Mouse (Mus musculus) limb, embryonic 11.5 days (tissue): ENCODE data around the gene Slc6a8. TPM values are rescaled to one million over a fixed set of nuclear protein-coding genes. Genes with fewer than 3 reads are reported as not detected.

Source experiments
- ATAC-seq: fragments of 200-750 bp; cut with Nextera tagmentation; 2 replicates; pipeline ENCODE4 v1.8.0; 2017; ENCODE audit warnings: low read depth; ENCODE audit not compliant: insufficient number of reproducible peaks, low FRiP score, low TSS enrichment
- DNase-seq: peaks from one replicate; pipeline ENCODE4 v3.0.0-alpha.2; 2015; ENCODE audit warnings: low spot score
- H3K27ac ChIP-seq: fragments of 300-500 bp; sonication (generic); replicated peaks from 2 replicates; pipeline ENCODE4 v1.5.1; 2014; ENCODE audit warnings: low read depth, mild to moderate bottlenecking, low read length
- H3K27me3 ChIP-seq: fragments of 300-500 bp; sonication (generic); 2 replicates; pipeline ENCODE4 v1.6.1; 2014; ENCODE audit warnings: mild to moderate bottlenecking, low read length, mixed read lengths; ENCODE audit not compliant: control insufficient read depth, insufficient read depth
- H3K36me3 ChIP-seq: fragments of 300-500 bp; sonication (generic); 2 replicates; pipeline ENCODE4 v1.6.1; 2014; ENCODE audit warnings: mild to moderate bottlenecking, low read length, moderate library complexity, mixed read lengths; ENCODE audit not compliant: control insufficient read depth, insufficient read depth
- H3K4me1 ChIP-seq: fragments of 300-500 bp; sonication (generic); 2 replicates; pipeline ENCODE4 v1.6.1; 2014; ENCODE audit warnings: low read length, mixed read lengths; ENCODE audit not compliant: control insufficient read depth, insufficient read depth
- H3K4me2 ChIP-seq: fragments of 300-500 bp; sonication (generic); 2 replicates; pipeline ENCODE4 v1.6.1; 2014; ENCODE audit warnings: low read depth, mild to moderate bottlenecking, moderate library complexity; ENCODE audit not compliant: severe bottlenecking
- H3K4me3 ChIP-seq: fragments of 300-500 bp; sonication (generic); 2 replicates; pipeline ENCODE4 v1.5.1; 2014; ENCODE audit warnings: low read depth, low read length
- H3K9ac ChIP-seq: fragments of 300-500 bp; sonication (generic); 2 replicates; pipeline ENCODE4 v1.6.1; 2014; ENCODE audit warnings: mild to moderate bottlenecking, low read length
- H3K9me3 ChIP-seq: fragments of 300-500 bp; sonication (generic); 2 replicates; pipeline ENCODE4 v1.6.1; 2016; ENCODE audit warnings: low read length; ENCODE audit not compliant: control insufficient read depth
- WGBS: fragments of 180-500 bp; shearing (Covaris S2); extraction: QIAGEN DNeasy Blood & Tissue Kit; methylation state at CpG from one replicate; pipeline ENCODE4 v1.1.7; 2014; 5-methylcytosine and 5-hydroxymethylcytosine counted together
- polyA plus RNA-seq: library from polyadenylated mRNA; unstranded; fragments of >200 nt; fragmentation: Nextera tagmentation; extraction: Ambion mirVana; gene quantifications from 2 replicates; pipeline ENCODE4 v1.2.1, GENCODE M21; 2014

Slc6a8 gene
- polyA plus RNA-seq, 1 experiment from 2014 or later = 7.7 TPM

DNA sequence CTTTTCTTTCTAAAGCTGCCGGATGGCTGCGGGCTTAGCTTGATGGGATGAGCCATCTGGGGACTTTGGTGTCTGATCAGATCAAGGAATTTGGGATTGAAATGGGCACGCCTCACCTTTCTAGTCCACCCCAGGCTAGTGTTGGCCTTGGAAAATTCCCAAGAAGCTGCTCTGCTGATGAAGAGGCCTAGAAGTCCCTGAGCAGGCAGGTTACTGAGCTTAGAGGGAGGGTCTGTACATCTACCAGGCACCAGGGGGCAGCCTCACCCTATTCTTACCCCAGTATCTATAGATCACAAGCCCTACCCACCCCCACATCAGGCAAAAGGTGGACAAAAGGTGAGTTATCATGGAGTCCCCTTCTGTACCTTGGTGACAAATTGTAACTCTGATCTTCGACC, 919 bp upstream of the Slc6a8 start:
- H3K4me3 ChIP-seq = no peak overlapping the region

DNA sequence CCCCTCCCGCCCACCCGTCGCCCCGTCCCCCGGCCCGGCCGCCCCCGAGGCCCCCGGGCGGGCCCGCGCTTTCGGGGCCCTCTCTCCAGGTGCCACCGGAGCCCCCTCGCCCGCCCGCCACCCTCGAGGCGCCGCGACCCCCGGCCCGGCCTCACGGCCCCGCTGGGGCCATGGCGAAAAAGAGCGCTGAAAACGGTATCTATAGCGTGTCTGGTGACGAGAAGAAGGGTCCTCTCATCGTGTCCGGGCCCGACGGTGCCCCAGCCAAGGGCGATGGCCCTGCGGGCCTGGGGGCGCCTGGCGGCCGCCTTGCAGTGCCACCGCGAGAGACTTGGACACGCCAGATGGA, 643 bp downstream of the Slc6a8 start:
- no peak for ATAC-seq
- H3K4me3 ChIP-seq = peak overlapping the region; percentile 47
- peak; percentile 27 for DNase-seq
- peak overlapping the region; percentile 61 for H3K9ac ChIP-seq
- WGBS = 25% methylated on average over 21 of the region's 42 CpGs
- 0 out of 2 replicates have a peak, but pooled peaks cover 2% of the 10 kb centered on the region for H3K27me3 ChIP-seq
- no peaks in the 10 kb centered on the region for H3K36me3 ChIP-seq
- H3K4me2 ChIP-seq = peak overlapping the region; percentile 66
- H3K27ac ChIP-seq = no peak overlapping the region
- no peaks in the 10 kb centered on the region for H3K4me1 ChIP-seq
- H3K9me3 ChIP-seq = no peaks in the 10 kb centered on the region

More for the DNA sequence above, 919 bp upstream of the Slc6a8 start:
- ATAC-seq = peak; percentile 77
- no peaks in the 10 kb centered on the region for H3K9me3 ChIP-seq
- DNase-seq = peak; percentile 70
- H3K27ac ChIP-seq = no peak overlapping the region
- no peak overlapping the region for H3K9ac ChIP-seq
- H3K27me3 ChIP-seq = 0 out of 2 replicates have a peak, but pooled peaks cover 2% of the 10 kb centered on the region
- no peaks in the 10 kb centered on the region for H3K4me1 ChIP-seq
- H3K4me2 ChIP-seq = no peak overlapping the region
- no peaks in the 10 kb centered on the region for H3K36me3 ChIP-seq
- WGBS = 66% methylated on average over 4 of the region's 4 CpGs

DNA sequence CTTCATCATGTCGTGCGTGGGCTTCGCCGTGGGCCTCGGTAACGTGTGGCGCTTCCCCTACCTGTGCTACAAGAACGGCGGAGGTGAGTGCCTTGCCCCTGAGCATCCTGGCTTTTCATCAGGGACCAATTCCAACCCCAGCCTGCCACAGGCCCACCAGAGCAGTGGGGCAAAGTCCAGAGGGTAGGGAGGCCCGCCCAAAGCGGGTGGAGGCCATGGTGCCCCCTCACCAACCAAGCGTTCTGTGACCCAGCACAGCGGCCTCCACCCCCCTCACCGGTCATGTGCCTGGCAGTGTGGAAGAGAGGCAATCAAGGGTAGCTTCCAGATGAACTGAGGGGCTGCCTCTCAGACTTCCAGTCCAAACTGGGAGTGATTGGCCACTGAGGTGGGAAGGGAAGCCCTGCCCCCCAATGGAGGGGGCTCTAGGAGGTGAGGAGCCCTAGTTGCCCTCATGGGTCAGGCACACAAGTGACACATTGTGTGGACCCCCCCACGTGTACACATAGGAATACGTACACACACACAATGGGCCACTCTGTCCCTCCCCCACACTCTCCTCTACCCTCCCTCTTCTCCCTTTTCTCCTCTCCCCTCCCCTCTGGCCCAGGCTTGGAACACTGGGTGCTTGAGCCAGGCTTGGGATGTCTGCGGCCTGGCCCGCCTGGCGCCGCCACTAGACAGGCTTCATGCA, 1.2 kb downstream of the Slc6a8 start:
- peak; percentile 29 for DNase-seq
- Histone ChIP-seq H3K9ac (peak overlapping the region; percentile 61), H3K4me3 (peak overlapping the region; percentile 47), H3K27ac (no peak overlapping the region), H3K9me3 (no peaks in the 10 kb centered on the region), H3K4me1 (no peaks in the 10 kb centered on the region), H3K4me2 (peak overlapping the region; percentile 66), H3K27me3 (0 out of 2 replicates have a peak, but pooled peaks cover 2% of the 10 kb centered on the region), H3K36me3 (no peaks in the 10 kb centered on the region)
- WGBS = 25% methylated on average over 20 of the region's 20 CpGs
- ATAC-seq = 0 out of 2 replicates have a peak, but pooled peaks have one; percentile 46

DNA sequence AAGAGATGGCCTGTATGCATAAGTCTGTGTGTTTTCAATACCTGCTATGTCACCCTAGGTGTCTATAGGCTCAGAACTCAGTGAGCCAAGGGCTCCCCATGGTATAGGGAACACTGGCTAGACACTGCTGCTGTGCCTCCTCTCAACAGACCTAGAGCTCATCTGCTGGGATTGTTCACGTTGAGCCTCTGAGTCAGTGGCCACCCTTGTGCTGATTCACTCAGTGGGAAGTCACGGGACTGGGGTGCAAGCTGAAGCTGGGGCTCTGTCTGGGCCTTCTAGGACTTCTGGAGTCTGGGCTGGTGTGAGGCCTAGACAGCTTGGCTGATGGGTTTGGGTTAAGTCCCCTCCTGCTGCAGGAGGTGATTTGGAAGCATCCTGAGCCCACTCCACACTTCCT, 2.3 kb downstream of the Slc6a8 start:
- ATAC-seq (no peak), DNase-seq (no peak)
- no peaks in the 10 kb centered on the region for H3K9me3 ChIP-seq
- no peaks in the 10 kb centered on the region for H3K36me3 ChIP-seq
- 67% methylated on average over 2 of the region's 2 CpGs for WGBS
- H3K27me3 ChIP-seq = 0 out of 2 replicates have a peak, but pooled peaks cover 2% of the 10 kb centered on the region
- no peak overlapping the region for H3K27ac ChIP-seq
- peak overlapping the region; percentile 66; the same call in 1 of the 2 replicates for H3K4me2 ChIP-seq
- H3K9ac ChIP-seq = no peak overlapping the region
- no peak overlapping the region for H3K4me3 ChIP-seq
- no peaks in the 10 kb centered on the region for H3K4me1 ChIP-seq

DNA sequence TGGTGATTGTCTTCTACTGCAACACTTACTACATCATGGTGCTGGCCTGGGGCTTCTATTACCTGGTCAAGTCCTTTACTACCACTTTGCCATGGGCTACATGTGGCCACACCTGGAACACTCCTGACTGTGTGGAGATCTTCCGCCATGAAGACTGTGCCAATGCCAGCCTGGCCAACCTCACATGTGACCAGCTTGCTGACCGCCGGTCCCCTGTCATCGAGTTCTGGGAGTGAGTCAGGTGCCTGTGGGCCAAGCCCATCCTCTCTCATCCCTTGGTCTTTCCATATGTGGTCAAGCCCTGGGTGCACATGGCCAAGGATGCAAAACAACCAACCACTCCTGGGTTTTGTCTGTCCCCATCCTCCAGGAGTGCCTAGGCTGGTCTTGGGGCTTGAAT, 3.7 kb downstream of the Slc6a8 start:
- Histone ChIP-seq H3K27ac (no peak overlapping the region), H3K4me1 (no peaks in the 10 kb centered on the region), H3K4me2 (no peak overlapping the region), H3K36me3 (no peaks in the 10 kb centered on the region; the same call in 1 of the 2 replicates), H3K9ac (no peak overlapping the region), H3K9me3 (no peaks in the 10 kb centered on the region), H3K27me3 (0 out of 2 replicates have a peak, but pooled peaks cover 2% of the 10 kb centered on the region), H3K4me3 (no peak overlapping the region)
- 94% methylated on average over 4 of the region's 4 CpGs for WGBS
- DNase-seq (no peak), ATAC-seq (no peak)

DNA sequence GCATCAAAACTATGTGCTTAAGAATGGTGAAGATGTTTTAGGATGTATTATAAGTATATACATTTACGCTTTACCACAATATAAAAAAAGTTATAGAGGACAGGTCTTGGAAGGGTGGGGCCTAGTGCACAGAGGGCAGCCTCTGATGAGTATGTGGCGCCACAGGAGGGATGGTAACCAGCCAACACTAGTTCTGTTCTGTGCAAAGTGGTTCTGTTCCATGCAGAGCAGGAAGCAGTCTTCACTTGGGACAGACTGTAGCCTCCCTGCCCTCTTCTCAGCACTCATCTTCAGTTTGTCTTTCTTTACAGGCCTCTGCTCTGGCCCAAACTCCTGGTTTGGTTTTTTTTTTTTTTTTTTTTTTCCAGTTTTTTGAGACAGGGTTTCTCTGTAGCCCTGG, 11.2 kb downstream of the Slc6a8 start:
- H3K9ac ChIP-seq = no peak overlapping the region
- no peak overlapping the region for H3K27ac ChIP-seq
- no peaks in the 10 kb centered on the region; the same call in 1 of the 2 replicates for H3K36me3 ChIP-seq
- ATAC-seq (no peak), DNase-seq (no peak)
- no peaks in the 10 kb centered on the region for H3K9me3 ChIP-seq
- no peak overlapping the region for H3K4me3 ChIP-seq
- WGBS = 85% methylated on average over 2 of the region's 2 CpGs
- H3K4me2 ChIP-seq = no peak overlapping the region
- no peaks in the 10 kb centered on the region for H3K27me3 ChIP-seq
- no peaks in the 10 kb centered on the region for H3K4me1 ChIP-seq

DNA sequence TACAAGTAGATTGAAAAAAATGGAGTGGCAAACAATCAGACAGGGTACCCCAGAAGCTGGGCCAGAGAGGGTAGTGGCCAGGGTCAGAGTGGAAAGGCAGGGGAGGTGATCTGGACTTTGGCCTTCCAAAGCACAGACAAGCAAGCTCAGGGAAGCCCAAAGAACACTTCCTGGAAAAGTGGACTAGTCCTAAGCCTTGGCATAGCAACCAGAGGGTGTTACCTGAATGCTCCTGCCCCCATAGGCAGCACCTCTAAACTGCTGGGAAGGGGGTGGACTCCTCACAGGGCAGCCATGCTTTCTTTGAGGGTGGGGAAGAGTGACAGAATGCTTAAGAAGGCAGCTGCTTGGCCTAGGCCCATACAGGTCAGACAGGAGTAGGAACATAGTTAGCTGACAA, 12.0 kb downstream of the Slc6a8 start:
- H3K27me3 ChIP-seq = no peaks in the 10 kb centered on the region

DNA sequence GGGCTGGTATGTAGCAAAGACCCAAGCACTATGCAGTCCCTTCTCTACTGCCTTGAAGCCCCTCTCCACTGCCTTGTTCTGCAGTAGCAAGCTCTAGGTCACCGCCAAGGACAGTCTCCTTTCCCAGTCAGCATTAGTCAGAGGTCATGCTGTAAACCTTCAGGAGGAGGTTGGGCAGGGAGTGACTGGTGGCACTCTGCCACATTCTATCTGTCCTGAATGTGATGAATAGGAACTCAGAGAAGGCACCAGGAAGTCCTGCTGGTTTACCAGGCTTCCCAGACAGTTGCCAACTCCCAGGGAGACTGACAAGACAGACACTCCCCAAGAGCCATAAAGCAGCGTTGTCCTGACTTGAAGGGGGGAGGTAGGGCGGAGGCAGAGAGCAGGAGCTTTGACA, 12.7 kb downstream of the Slc6a8 start:
- Histone ChIP-seq H3K4me3 (no peak overlapping the region), H3K9me3 (no peaks in the 10 kb centered on the region), H3K27me3 (no peaks in the 10 kb centered on the region), H3K36me3 (no peaks in the 10 kb centered on the region; the same call in 1 of the 2 replicates), H3K27ac (no peak overlapping the region), H3K4me2 (no peak overlapping the region), H3K9ac (no peak overlapping the region), H3K4me1 (no peaks in the 10 kb centered on the region)
- ATAC-seq (no peak), DNase-seq (no peak)
- WGBS = 58% methylated on average over 3 of the region's 3 CpGs

More for the DNA sequence above, 12.0 kb downstream of the Slc6a8 start:
- H3K4me1 ChIP-seq = no peaks in the 10 kb centered on the region
- H3K9me3 ChIP-seq = no peaks in the 10 kb centered on the region
- no peak overlapping the region for H3K4me3 ChIP-seq
- no peak overlapping the region for H3K27ac ChIP-seq
- H3K9ac ChIP-seq = no peak overlapping the region
- ATAC-seq = no peak
- H3K36me3 ChIP-seq = no peaks in the 10 kb centered on the region; the same call in 1 of the 2 replicates
- DNase-seq = no peak
- H3K4me2 ChIP-seq = no peak overlapping the region
